Mouse (Mus musculus): ENCODE measurements at regions not wholly inside any gene's neighbourhood (a gene's known extent, or its start where the extent isn't known, plus 50 kb on each side); places are given as distances from the start of the nearest gene placed in this dataset. TPM values are rescaled to one million over a fixed set of nuclear protein-coding genes. Genes with fewer than 3 reads are reported as not detected.

Small RNAs in the stretch of these regions (microRNA-seq; reads per million reads assigned to microRNA genes)
- not detected for gene Mir6401

Data from hindbrain, embryonic 12.5 days (tissue).